Comparison of ENCODE assay signal across 20 mouse cellular contexts in the genomic region with DNA sequence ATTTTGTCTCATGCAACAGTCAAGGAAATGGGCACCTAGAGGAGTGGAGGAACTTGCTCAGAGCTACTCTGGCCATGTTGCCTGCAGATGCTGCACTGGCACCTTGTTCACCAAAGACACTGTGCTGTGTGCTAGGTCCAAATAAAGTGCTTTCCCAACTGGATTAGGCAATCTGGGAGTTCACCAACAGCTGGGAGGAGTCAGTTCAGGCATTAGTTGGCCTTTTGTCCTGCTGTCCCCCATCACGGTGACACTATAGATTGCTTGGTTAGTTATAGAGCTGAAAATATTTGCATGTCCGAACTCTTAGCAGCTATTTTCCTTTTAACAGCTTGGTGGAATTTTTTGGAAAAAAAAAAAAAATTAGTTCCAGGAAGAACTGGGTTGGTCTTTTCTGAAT. TPM values are rescaled to one million over a fixed set of nuclear protein-coding genes. Genes with fewer than 3 reads are reported as not detected.
DNase-seq lines count a peak whose midpoint lies in the region; ATAC-seq and TF ChIP-seq lines count a peak whose summit lies in the region.
"Had no signal": no experiment of that assay in that cellular context is flagged by ENCODE, and none has a peak within 500 bp of the region (broad histone marks: within the 10 kb centered on the region; RNA-seq: fewer than 3 reads in every experiment).

No protein-coding gene starts in this region.

- H3K9ac ChIP-seq in liver, embryonic 14.5 days (replicated peaks): no peak overlapping the region
- H3K9ac ChIP-seq: forebrain, postnatal 0 days; hindbrain, embryonic 14.5 days had no signal

- peak; percentile 19 for DNase-seq in adrenal gland, adult 2 months
- DNase-seq in adrenal gland, postnatal 14 days: no peak
- DNase-seq in heart, adult 9 months (ENCODE audit: low spot score in 2 of 2): peak; percentile 24 to 48
- no peak for DNase-seq in heart, postnatal 25 days (ENCODE audit: low spot score)
- peak in 2 of 3 experiments; percentile 5 to 19 for DNase-seq in liver, embryonic 14.5 days (ENCODE audit: low read depth in 3 of 3, low spot score in 3 of 3)
- peak; percentile 40 for DNase-seq in lung, postnatal 36 days
- DNase-seq in thymus, postnatal 25 days: no peak
- no peak for DNase-seq in ovary, postnatal 10 days (ENCODE audit: low spot score)
- DNase-seq: cerebellum, postnatal 36 days; forebrain, postnatal 0 days; kidney, postnatal 25 days; right cerebral cortex, postnatal 4 days; thymus, adult 18-20 months had no signal

- no peak for TF ChIP-seq CTCF in liver, embryonic 14.5 days (IDR thresholded peaks at IDR 0.05; ENCODE audit: low read depth)

- TF ChIP-seq EP300 in liver, embryonic 14.5 days (IDR thresholded peaks at IDR 0.05; ENCODE audit: low read depth): no peak

- no peaks in the 10 kb centered on the region for H3K9me3 ChIP-seq in liver, embryonic 14.5 days (ENCODE audit: control insufficient read depth, low read length)
- H3K9me3 ChIP-seq: embryonic facial prominence, embryonic 10.5 days; neural tube, embryonic 13.5 days had no signal

- no peaks in the 10 kb centered on the region for H3K4me1 ChIP-seq in liver, embryonic 14.5 days (replicated peaks; ENCODE audit: control insufficient read depth in 2 of 2, insufficient read depth in 2 of 2, low read length in 1 of 2)
- H3K4me1 ChIP-seq: embryonic facial prominence, embryonic 10.5 days; neural tube, embryonic 13.5 days had no signal

- intact Hi-C loops in heart, postnatal 25 days (cut with DNase I): no loop called here

- H3K4me2 ChIP-seq in liver, embryonic 14.5 days (ENCODE audit: low read depth): no peak overlapping the region
- H3K4me2 ChIP-seq: hindbrain, embryonic 14.5 days; neural tube, embryonic 13.5 days had no signal

- peak; percentile 37; the same call in 1 of the 2 replicates for ATAC-seq in liver, embryonic 14.5 days (ENCODE audit: insufficient read depth)
- ATAC-seq: forebrain, postnatal 0 days; intestine, postnatal 0 days had no signal

- no peaks in the 10 kb centered on the region for H3K27me3 ChIP-seq in liver, embryonic 14.5 days (ENCODE audit: control insufficient read depth, insufficient read depth, low read length)
- H3K27me3 ChIP-seq: neural tube, embryonic 13.5 days had no signal

- H3K36me3 ChIP-seq in liver, embryonic 14.5 days (replicated peaks; ENCODE audit: control insufficient read depth, insufficient read depth, low read depth): no peaks in the 10 kb centered on the region

- H3K27ac ChIP-seq in liver, embryonic 14.5 days: no peak overlapping the region
- H3K27ac ChIP-seq: embryonic facial prominence, embryonic 10.5 days; hindbrain, embryonic 14.5 days; neural tube, embryonic 13.5 days had no signal

- H3K4me3 ChIP-seq in liver, embryonic 14.5 days (ENCODE audit: insufficient read depth in 1 of 2, low read depth in 2 of 2, low read length in 2 of 2): no peak overlapping the region
- H3K4me3 ChIP-seq: embryonic facial prominence, embryonic 10.5 days; erythroblast, embryonic 14.5 days; neural tube, embryonic 13.5 days had no signal

- 65% methylated on average over 2 of the region's 2 CpGs for WGBS in liver, embryonic 14.5 days (ENCODE audit: insufficient replicate concordance)

RNA-seq across cellular contexts. Expression of a gene that starts 48.5 kb away (rescaled TPM):
- not detected for total RNA-seq in adrenal gland, adult 2 months (2021)
- not detected in 2 replicates for polyA plus RNA-seq in adrenal gland, adult 2 months (2012; rRNA removed)
- not detected in 2 replicates for total RNA-seq in adrenal gland, postnatal 14 days (2021)
- total RNA-seq in heart, postnatal 25 days (2021): not detected
- not detected in 2 replicates for polyA plus RNA-seq in liver, embryonic 14.5 days (2012; rRNA removed)
- polyA plus RNA-seq in liver, embryonic 14.5 days (2014; fragmentation: Nextera tagmentation; extraction: Ambion mirVana): not detected in 2 replicates
- total RNA-seq: granulocyte monocyte progenitor cell, adult 5-6 weeks; megakaryocyte-erythroid progenitor cell, adult 5-6 weeks had no signal
- polyA plus RNA-seq: erythroblast, embryonic 14.5 days had no signal

Comparison
In these comparisons a context has a peak if more than half of its experiments do, and no peak if none do; other contexts are left out.
1. DNase-seq: peak in adrenal gland, adult 2 months (single experiment), heart, adult 9 months (2 of 2), liver, embryonic 14.5 days (2 of 3) and lung, postnatal 36 days (single experiment); none in adrenal gland, postnatal 14 days (single experiment), heart, postnatal 25 days (single experiment), thymus, postnatal 25 days (single experiment) and ovary, postnatal 10 days (single experiment).